Mouse (Mus musculus) right cerebral cortex, postnatal 14 days (tissue): Measurements from ENCODE around the gene Islr2.

ENCODE experiments used
- DNase-seq: peaks from one replicate; pipeline ENCODE4 v3.0.0; 2022

The Islr2 gene

GRCm38 (mm10) chr9:58220218-58220903, 16.2 kb upstream of the Islr2 start:
- DNase-seq: peak; percentile 49

GRCm38 (mm10) chr9:58218539-58218938, 14.4 kb upstream of the Islr2 start:
- no peak for DNase-seq

- peak; percentile 44 for DNase-seq
These were observed 12.3 kb upstream of the Islr2 start for GRCm38 (mm10) chr9:58216402-58216801.

- DNase-seq: no peak
These were observed 10.5 kb upstream of the Islr2 start for GRCm38 (mm10) chr9:58214519-58215180.

- no peak for DNase-seq
These were observed 9.7 kb upstream of the Islr2 start for GRCm38 (mm10) chr9:58213865-58214264.

GRCm38 (mm10) chr9:58213377-58213776, 9.3 kb upstream of the Islr2 start:
- no peak for DNase-seq

GRCm38 (mm10) chr9:58210304-58210627, 6.1 kb upstream of the Islr2 start:
- DNase-seq: no peak

GRCm38 (mm10) chr9:58209462-58210303, 5.6 kb upstream of the Islr2 start:
- DNase-seq: no peak

- peak; percentile 3 for DNase-seq
These were observed 1.9 kb upstream of the Islr2 start for GRCm38 (mm10) chr9:58206013-58206412.

- DNase-seq: peak; percentile 90
These were observed 405 bp upstream of the Islr2 start for GRCm38 (mm10) chr9:58204448-58205000.

GRCm38 (mm10) chr9:58202676-58203453, 1.3 kb downstream of the Islr2 start:
- DNase-seq: peak; percentile 40

GRCm38 (mm10) chr9:58201861-58202549, 2.1 kb downstream of the Islr2 start:
- peak; percentile 57 for DNase-seq

- peak; percentile 35 for DNase-seq
These were observed 2.9 kb downstream of the Islr2 start for GRCm38 (mm10) chr9:58201091-58201842.

GRCm38 (mm10) chr9:58200270-58201090, 3.6 kb downstream of the Islr2 start:
- no peak for DNase-seq

- DNase-seq: no peak
These were observed 4.5 kb downstream of the Islr2 start for GRCm38 (mm10) chr9:58199381-58200269.

GRCm38 (mm10) chr9:58198801-58199371, 5.2 kb downstream of the Islr2 start:
- peak; percentile 45 for DNase-seq

GRCm38 (mm10) chr9:58197781-58198701, 6.1 kb downstream of the Islr2 start:
- DNase-seq: peak; percentile 68
